Mouse (Mus musculus) T-helper 2 cell (primary cell): ENCODE data around the gene Wdr74.

Source experiments
- in situ Hi-C: fragments of 300-600 bp; cut with MboI, MseI; formaldehyde crosslinking; loops from one replicate; pipeline ENCODE4 v1.15.1; 2025; ENCODE audit warnings: high pct_unique_total_duplicates

Gene Wdr74

GRCm38 (mm10) chr19:8735389-8736159, at the start of gene Wdr74:
TSS of gene Wdr74 (plus strand) at chr19:8735827.
- in situ Hi-C loops = no loop called here

GRCm38 (mm10) chr19:8691871-8692539, 43.6 kb upstream of the Wdr74 start:
- in situ Hi-C loops = no loop called here

GRCm38 (mm10) chr19:8692740-8693139, 42.9 kb upstream of the Wdr74 start:
- in situ Hi-C loops = no loop called here

- in situ Hi-C loops = no loop called here
Observed at GRCm38 (mm10) chr19:8695330-8695729, 40.3 kb upstream of the Wdr74 start.

GRCm38 (mm10) chr19:8699652-8700051, 36.0 kb upstream of the Wdr74 start:
- in situ Hi-C loops = no loop called here

- in situ Hi-C loops = no loop called here
Observed at GRCm38 (mm10) chr19:8702458-8702857, 33.2 kb upstream of the Wdr74 start.

- in situ Hi-C loops = no loop called here
Observed at GRCm38 (mm10) chr19:8703571-8703970, 32.1 kb upstream of the Wdr74 start.

- in situ Hi-C loops = no loop called here
Observed at GRCm38 (mm10) chr19:8705026-8705708, 30.5 kb upstream of the Wdr74 start.

- in situ Hi-C loops = no loop called here
Observed at GRCm38 (mm10) chr19:8706132-8706667, 29.4 kb upstream of the Wdr74 start.

GRCm38 (mm10) chr19:8706930-8707329, 28.7 kb upstream of the Wdr74 start:
- in situ Hi-C loops = no loop called here

GRCm38 (mm10) chr19:8708954-8709353, 26.7 kb upstream of the Wdr74 start:
- in situ Hi-C loops = no loop called here

- in situ Hi-C loops = loop anchor here (10.0 kb wide), 1 partner anchor 1215 kb away; the partner anchor contains the start of gene Atl3
Observed at GRCm38 (mm10) chr19:8710057-8710456, 25.6 kb upstream of the Wdr74 start.

- in situ Hi-C loops = loop anchor here (10.0 kb wide), 1 partner anchor 1217 kb away; the partner anchor contains the start of gene Atl3
Observed at GRCm38 (mm10) chr19:8711506-8711905, 24.1 kb upstream of the Wdr74 start.

- in situ Hi-C loops = loop anchor here (10.0 kb wide), 1 partner anchor 1217 kb away; the partner anchor contains the start of gene Atl3
Observed at GRCm38 (mm10) chr19:8711949-8712869, 23.4 kb upstream of the Wdr74 start.

GRCm38 (mm10) chr19:8712870-8713305, 22.7 kb upstream of the Wdr74 start:
- in situ Hi-C loops = loop anchor here (10.0 kb wide), 1 partner anchor 1218 kb away; the partner anchor contains the start of gene Atl3

- in situ Hi-C loops = loop anchor here (10.0 kb wide), 1 partner anchor 1219 kb away; the partner anchor contains the start of gene Atl3
Observed at GRCm38 (mm10) chr19:8713306-8713996, 22.2 kb upstream of the Wdr74 start.

- in situ Hi-C loops = loop anchor here (10.0 kb wide), 1 partner anchor 1219 kb away; the partner anchor contains the start of gene Atl3
Observed at GRCm38 (mm10) chr19:8713997-8714652, 21.5 kb upstream of the Wdr74 start.

GRCm38 (mm10) chr19:8714653-8715481, 20.8 kb upstream of the Wdr74 start:
- in situ Hi-C loops = loop anchor here (10.0 kb wide), 1 partner anchor 1220 kb away; the partner anchor contains the start of gene Atl3
